Mouse (Mus musculus): ENCODE data around the gene Cacnb1.
A peak's percentile ranks its signal among the peaks of the same experiment; 100 is the strongest.

DNA sequence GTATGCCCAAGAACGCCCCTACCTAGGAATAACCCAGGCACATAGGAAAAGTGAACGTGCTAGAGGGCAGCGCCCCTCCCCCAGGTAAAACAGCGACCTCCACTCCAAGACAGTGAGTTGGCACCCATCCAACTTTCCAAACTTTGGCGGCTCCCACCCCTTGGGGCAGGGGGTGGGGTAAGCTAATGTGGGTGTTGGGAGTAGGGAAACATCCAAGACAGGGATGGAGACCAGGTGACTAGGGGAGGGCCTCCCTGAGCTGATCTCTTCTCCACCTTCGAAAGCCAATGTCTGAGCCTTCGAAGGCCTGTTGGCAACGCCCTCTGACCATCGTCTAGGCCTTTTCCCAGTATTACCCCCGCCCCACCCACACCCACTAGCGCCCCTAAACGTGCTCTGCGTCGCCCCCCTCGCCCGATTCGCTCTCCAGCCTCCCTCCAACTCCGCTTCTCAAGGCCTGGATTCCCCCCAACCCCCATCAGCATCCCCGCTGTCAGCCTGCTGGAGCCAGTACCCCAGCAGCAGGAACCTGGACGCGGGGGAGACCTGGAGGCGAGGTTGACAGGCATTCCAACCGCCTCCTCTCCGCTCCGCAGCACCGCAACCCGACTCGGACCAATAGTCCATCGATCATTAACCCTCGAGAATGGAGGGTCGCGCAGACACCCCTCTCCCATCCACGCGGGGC is 1.1 kb downstream of the Cacnb1 start:
- no peak for TF ChIP-seq CTCF (IDR thresholded peaks at IDR 0.05; ENCODE audit: low read depth, low read length)
- TF ChIP-seq EP300 (IDR thresholded peaks at IDR 0.05; ENCODE audit: insufficient read depth, low read depth, low read length) = 0 out of 2 replicates have a peak, but pooled peaks have one; percentile 9

Measured in ES-Bruce4 (cell line).